Mouse (Mus musculus) G1E-ER4 (cell line): Measurements from ENCODE around the gene Fosb. TPM values are rescaled to one million over a fixed set of nuclear protein-coding genes. Genes with fewer than 3 reads are reported as not detected.

Experiments used
- GATA1 ChIP-seq: IDR thresholded peaks from one replicate; pipeline ENCODE4 v1.8.0; 2012; ENCODE audit warnings: low read length, inconsistent platforms
- polyA plus RNA-seq: library from polyadenylated mRNA; stranded (reverse); fragments of >175 nt; gene quantifications from 2 replicates; pipeline ENCODE4 v1.2.3, GENCODE M21; 2012

Fosb gene
- polyA plus RNA-seq, 1 experiment = 0.52 TPM

DNA sequence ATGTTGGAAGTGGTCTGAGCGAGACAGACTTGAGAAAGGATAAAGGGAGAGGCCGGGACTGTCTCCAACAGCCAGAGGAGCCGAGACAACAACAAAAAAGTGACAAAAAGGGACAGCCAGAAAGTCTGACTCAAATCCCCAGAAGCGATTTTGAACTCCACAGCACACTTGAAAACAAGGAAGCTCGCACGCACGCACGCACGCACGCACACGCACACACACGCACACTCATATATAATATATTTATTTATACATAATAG is 6.9 kb downstream of the Fosb start:
- no peak for TF ChIP-seq GATA1

DNA sequence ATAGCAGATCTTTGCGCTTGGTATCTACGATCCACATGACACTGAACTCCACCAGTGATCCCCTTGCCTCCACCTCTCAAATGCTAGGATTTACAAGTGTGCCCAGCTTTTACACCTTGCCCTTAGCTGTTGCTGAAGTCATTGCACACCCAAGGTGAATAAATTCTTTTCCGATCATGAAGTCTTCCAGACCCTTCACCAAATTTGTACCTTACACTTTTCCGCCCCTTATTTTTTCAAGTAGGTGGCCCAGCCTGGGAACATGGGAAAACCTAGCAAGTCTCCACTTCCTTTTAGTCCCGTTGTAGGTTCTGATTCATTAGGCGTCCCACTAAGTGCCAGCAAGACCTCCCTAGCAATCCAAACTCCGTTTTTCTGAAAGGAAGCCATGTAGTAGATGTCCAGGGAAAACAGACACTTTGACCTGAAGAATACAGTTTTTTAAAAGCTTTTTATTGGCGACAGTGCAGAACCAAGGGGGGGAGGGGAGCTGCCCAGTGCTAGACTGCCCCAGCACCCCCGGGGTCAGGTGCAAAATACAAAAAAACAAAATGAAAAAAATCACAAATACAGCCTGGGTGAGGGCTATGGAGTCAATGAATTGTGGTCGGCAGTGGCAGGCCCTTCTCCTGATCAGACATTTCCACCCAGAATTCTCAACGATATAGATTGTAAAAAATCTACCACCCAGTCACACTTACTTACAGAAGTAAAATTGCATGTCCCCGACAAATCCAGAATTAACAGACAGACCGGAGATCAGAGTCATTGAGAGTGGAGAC is 7.4 kb downstream of the Fosb start:
- no peak for TF ChIP-seq GATA1

- no peak for TF ChIP-seq GATA1
These were observed 8.2 kb downstream of the Fosb start for GRCm38 (mm10) chr7:19301461-19302263.

DNA sequence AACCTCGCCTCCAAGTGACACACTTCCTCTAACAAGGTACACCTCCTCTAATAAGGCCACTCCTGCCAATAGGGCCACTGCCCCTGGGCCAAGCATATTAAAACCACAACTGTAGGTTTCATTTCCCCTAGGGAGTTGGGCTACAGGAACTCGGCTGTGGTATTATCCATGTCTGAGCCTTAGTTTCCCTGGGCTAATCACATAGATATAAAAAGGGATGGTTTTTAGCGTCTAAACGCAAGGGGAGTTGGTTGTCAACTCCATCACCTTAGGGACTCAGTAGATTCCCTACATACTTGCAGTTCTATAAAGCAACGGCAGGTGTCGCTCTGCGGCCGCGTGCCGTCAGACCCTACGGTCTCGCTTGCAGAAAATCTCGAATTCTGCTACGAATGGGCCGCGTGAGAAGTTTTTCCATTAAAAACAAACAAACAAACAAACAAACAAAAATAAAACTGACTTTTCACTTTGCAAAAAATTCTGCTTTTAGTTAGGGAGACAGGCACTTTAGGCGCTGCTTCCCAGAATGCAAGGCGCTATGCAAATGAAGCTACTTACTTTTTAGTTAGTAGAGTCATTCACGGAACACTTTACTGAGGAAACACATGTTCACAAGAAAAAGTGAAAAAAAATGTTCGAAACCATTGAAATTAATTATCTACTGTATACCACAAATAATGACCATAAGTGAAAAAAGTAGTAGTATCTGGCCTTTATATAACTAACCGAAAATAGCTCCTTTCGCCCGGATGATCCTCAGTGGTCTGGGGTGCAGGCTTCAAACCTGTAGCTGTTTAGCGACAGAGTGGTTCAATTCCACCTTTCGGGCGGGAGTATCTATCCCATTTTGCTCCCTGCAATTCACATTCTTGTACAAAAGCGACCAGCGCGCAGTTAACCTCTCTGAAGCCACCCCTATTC is 9.1 kb downstream of the Fosb start:
- no peak for TF ChIP-seq GATA1

DNA sequence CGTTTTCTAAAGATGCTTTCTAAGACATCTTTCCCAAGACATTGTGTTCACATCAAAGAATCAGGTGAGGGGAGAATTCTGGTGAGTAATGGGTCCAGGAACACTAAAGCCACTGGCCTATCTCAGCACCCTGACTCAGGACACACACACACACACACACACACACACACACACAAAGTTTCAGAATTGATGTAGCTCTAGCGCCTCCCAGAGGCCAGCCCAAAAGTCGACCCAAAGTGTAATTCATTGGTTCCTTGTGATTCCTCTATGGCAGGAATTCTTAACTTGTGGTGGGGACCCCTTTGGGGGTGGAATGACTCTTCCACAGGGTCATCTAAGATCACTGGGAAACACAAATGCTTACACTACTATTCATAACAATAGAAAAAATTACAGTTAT is 10.7 kb downstream of the Fosb start:
- TF ChIP-seq GATA1 = no peak

GRCm38 (mm10) chr7:19297794-19298193 is 12.1 kb downstream of the Fosb start:
- TF ChIP-seq GATA1 = no peak

GRCm38 (mm10) chr7:19297034-19297433 is 12.8 kb downstream of the Fosb start:
- TF ChIP-seq GATA1 = no peak

GRCm38 (mm10) chr7:19295503-19296185 is 14.2 kb downstream of the Fosb start:
- no peak for TF ChIP-seq GATA1

DNA sequence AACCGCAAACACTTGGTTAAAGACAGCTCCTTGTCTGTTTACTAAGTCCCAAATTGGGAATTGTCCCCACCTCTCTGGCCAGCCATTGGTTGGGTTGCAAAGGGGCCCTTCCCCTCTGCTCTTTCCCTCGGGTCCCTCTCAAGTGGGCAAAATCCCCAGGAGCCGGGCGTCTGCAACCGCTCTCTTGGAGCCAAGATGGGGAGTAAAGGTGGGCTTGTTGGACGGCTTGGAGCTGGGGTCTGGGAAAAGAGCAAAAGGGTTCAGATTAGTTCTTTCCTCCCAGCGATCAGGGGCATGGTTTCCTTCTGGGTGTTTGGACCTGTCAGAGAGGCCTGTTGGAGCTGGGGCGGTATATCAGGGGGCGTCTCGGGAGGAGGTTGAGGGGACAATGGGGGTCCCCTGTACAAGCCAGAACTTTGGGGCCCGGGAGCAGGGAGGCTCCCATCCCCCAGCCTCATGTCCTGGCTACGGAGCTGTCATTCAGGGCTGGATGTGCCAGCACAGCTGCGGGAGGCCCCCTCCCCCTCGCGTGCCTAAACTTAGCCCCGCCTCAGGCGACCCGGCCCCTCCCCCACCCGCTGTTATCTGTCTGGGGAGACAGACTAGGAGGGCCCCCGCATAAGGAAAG is 18.8 kb downstream of the Fosb start:
- no peak for TF ChIP-seq GATA1

- TF ChIP-seq GATA1 = no peak
These were observed 25.1 kb downstream of the Fosb start for GRCm38 (mm10) chr7:19284763-19285162.

DNA sequence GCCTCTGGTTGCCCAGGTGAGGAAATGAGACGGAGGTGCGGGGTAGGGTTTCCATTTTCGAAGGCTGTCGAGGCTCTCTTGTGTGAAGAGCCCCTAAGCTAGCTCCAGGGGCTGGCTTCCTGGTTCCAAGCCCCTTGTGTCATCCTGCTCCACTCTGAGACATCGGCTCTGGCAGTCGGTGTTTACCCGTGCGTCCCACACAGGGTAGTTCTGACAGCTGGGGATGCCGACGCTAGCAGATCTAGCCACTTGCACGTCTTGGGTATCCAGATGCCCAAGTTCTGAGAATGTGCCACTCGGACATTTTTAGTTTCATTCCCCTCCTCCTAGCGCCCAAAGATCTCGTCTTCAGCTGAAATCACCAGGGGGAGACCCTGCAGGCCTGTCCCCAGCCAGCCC is 26.4 kb downstream of the Fosb start:
- no peak for TF ChIP-seq GATA1

DNA sequence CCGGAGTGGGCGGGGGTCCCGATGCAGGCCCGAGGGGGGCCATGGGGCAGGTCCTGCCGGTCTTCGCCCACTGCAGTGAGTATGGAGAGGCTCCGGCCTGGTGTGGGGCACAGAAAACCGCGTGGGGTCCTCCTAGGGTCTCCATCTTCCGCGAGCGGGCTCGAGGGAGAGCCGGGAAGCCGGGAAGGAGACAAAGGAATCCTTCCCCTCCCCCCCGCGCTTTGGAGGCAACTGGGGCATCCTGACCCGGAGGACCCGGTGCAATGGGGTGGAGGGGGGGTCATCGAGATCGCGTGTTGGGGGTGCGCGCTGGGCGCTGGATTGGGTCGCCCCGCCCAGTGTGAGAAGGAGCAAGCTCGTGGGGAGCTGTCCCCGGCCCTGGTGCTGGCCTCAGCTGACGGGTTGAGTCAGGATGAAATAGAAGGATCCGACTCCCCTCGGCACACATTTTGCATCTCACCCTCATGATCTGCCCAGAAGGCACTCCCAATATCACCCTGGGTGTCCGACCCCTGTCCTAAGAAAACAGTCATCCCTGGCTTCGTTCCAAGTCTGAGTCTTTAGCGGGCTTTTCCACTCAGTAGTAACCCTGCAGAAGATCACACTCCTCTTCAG is 27.0 kb downstream of the Fosb start:
- no peak for TF ChIP-seq GATA1

GRCm38 (mm10) chr7:19282385-19282784 is 27.5 kb downstream of the Fosb start, which contains the start of gene Rtn2:
Gene Rtn2 (plus strand): TSS chr7:19282624.
- no peak for TF ChIP-seq GATA1

GRCm38 (mm10) chr7:19279581-19280114 is 30.2 kb downstream of the Fosb start, which contains the start of gene Ppm1n:
Gene Ppm1n (minus strand): TSS chr7:19280064.
- TF ChIP-seq GATA1 = no peak
